12 mouse cellular contexts compared by ENCODE assay signal in genomic region chr7:111055984-111056657, GRCm38 (mm10).
"Had no signal": no experiment of that assay in that cellular context is flagged by ENCODE, and none has a peak within 500 bp of the region (broad histone marks: within the 10 kb centered on the region; RNA-seq: fewer than 3 reads in every experiment).

No protein-coding gene starts in this region.

- H3K9ac ChIP-seq: limb, embryonic 12.5 days; liver, embryonic 13.5 days; liver, postnatal 0 days; lung, embryonic 15.5 days; midbrain, embryonic 13.5 days; stomach, embryonic 15.5 days had no signal

- H3K4me1 ChIP-seq: lung, embryonic 15.5 days; stomach, embryonic 15.5 days had no signal

- DNase-seq: kidney, postnatal 4 days; liver; liver, embryonic 13.5 days; liver, postnatal 0 days; right cerebral cortex, postnatal 14 days; thymus, adult 2 months; thymus, postnatal 25 days had no signal

- H3K27me3 ChIP-seq: limb, embryonic 12.5 days; liver, embryonic 13.5 days; lung, embryonic 15.5 days; midbrain, embryonic 13.5 days; stomach, embryonic 15.5 days had no signal

- ATAC-seq: liver, postnatal 0 days; midbrain, embryonic 13.5 days had no signal

- H3K9me3 ChIP-seq: limb, embryonic 12.5 days; liver, embryonic 13.5 days; lung, embryonic 15.5 days; midbrain, embryonic 13.5 days; stomach, embryonic 15.5 days had no signal

- H3K4me2 ChIP-seq: limb, embryonic 12.5 days; liver, embryonic 13.5 days; lung, embryonic 15.5 days; midbrain, embryonic 13.5 days; stomach, embryonic 15.5 days had no signal

- H3K4me3 ChIP-seq: layer of hippocampus, adult 2 months; limb, embryonic 12.5 days; liver, embryonic 13.5 days; lung, embryonic 15.5 days; midbrain, embryonic 13.5 days; stomach, embryonic 15.5 days had no signal

- H3K27ac ChIP-seq: layer of hippocampus, adult 2 months; limb, embryonic 12.5 days; liver, embryonic 13.5 days; lung, embryonic 15.5 days; midbrain, embryonic 13.5 days; stomach, embryonic 15.5 days had no signal
